Mouse (Mus musculus) bone marrow macrophage, adult 2 months (primary cell): ENCODE data around the gene Cox5b.

Experiments
- CTCF ChIP-seq: IDR thresholded peaks from 2 replicates; pipeline ENCODE4 v1.5.1; 2012; ENCODE audit warnings: low read depth, mild to moderate bottlenecking, low read length, moderate library complexity
- POLR2A ChIP-seq: IDR thresholded peaks from 2 replicates; pipeline ENCODE4 v1.6.1; 2012; ENCODE audit warnings: mild to moderate bottlenecking, low read depth, low read length, borderline replicate concordance

DNA sequence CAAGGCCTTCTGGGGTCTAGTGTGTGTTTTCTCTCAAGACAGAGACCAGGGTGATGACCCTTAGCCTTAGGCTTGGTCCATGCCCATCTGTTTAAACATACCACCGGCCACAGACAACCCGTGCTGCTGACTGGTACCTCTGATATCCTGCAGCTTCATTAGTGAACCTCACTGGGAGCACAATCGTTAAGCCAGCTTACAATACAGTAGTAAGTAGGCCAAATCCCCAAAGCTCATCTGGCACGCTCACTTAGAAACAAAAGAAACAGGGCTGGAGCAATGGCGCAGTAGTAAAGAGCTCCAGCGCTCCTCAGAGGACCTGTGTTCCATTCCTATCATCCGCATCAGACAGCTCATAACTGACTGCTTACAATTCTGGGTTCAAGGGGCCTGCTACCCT lies 10.4 kb upstream of the Cox5b start:
- TF ChIP-seq CTCF (no peak), POLR2A (no peak)
